Mouse (Mus musculus): Measurements from ENCODE around the gene Ank3. TPM values are rescaled to one million over a fixed set of nuclear protein-coding genes. Genes with fewer than 3 reads are reported as not detected.

Ank3 gene
- polyA plus RNA-seq, 1 experiment from 2014 or later = 68.1 TPM

GRCm38 (mm10) chr10:69581525-69581924 lies 183.0 kb downstream of the Ank3 start:
- H3K4me3 ChIP-seq (replicated peaks) = no peak overlapping the region
- WGBS = 84% methylated on average over 2 of the region's 2 CpGs
- H3K4me1 ChIP-seq = peaks cover 30% of the 10 kb centered on the region
- no peak overlapping the region for H3K27ac ChIP-seq
- H3K9ac ChIP-seq = no peak overlapping the region
- no peaks in the 10 kb centered on the region for H3K27me3 ChIP-seq
- no peaks in the 10 kb centered on the region for H3K9me3 ChIP-seq
- no peak for ATAC-seq (ENCODE audit: low FRiP score)
- H3K4me2 ChIP-seq = no peak overlapping the region
- no peaks in the 10 kb centered on the region for H3K36me3 ChIP-seq (replicated peaks)

GRCm38 (mm10) chr10:69583874-69584481 lies 185.4 kb downstream of the Ank3 start:
- ATAC-seq (ENCODE audit: low FRiP score) = peak; percentile 75
- Histone ChIP-seq H3K36me3 (replicated peaks) (no peaks in the 10 kb centered on the region), H3K4me3 (replicated peaks) (no peak overlapping the region), H3K9ac (no peak overlapping the region), H3K27me3 (no peaks in the 10 kb centered on the region), H3K4me1 (peaks cover 21% of the 10 kb centered on the region), H3K9me3 (no peaks in the 10 kb centered on the region), H3K27ac (peak overlapping the region; percentile 68), H3K4me2 (no peak overlapping the region)
- WGBS = 36% methylated on average over 11 of the region's 11 CpGs

GRCm38 (mm10) chr10:69584566-69584965 lies 186.0 kb downstream of the Ank3 start:
- H3K4me3 ChIP-seq (replicated peaks) = no peak overlapping the region
- no peak overlapping the region for H3K4me2 ChIP-seq
- no peak for ATAC-seq (ENCODE audit: low FRiP score)
- H3K9ac ChIP-seq = no peak overlapping the region
- H3K36me3 ChIP-seq (replicated peaks) = no peaks in the 10 kb centered on the region
- 0 out of 2 replicates have a peak overlapping the region, but pooled peaks have one; percentile 68 for H3K27ac ChIP-seq
- H3K27me3 ChIP-seq = no peaks in the 10 kb centered on the region
- WGBS = 77% methylated on average over 5 of the region's 5 CpGs
- H3K4me1 ChIP-seq = peaks cover 19% of the 10 kb centered on the region
- H3K9me3 ChIP-seq = no peaks in the 10 kb centered on the region

GRCm38 (mm10) chr10:69585271-69585670 lies 186.7 kb downstream of the Ank3 start:
- Histone ChIP-seq H3K36me3 (replicated peaks) (no peaks in the 10 kb centered on the region), H3K4me2 (no peak overlapping the region), H3K4me1 (peaks cover 16% of the 10 kb centered on the region), H3K4me3 (replicated peaks) (no peak overlapping the region), H3K27ac (no peak overlapping the region), H3K9me3 (no peaks in the 10 kb centered on the region), H3K27me3 (no peaks in the 10 kb centered on the region), H3K9ac (no peak overlapping the region)
- ATAC-seq (ENCODE audit: low FRiP score) = no peak
- 94% methylated on average over 3 of the region's 3 CpGs for WGBS

GRCm38 (mm10) chr10:69594186-69595131 lies 195.9 kb downstream of the Ank3 start:
- peak overlapping the region; percentile 69 for H3K27ac ChIP-seq
- peaks cover 15% of the 10 kb centered on the region for H3K4me1 ChIP-seq
- H3K9me3 ChIP-seq = 0 out of 2 replicates have a peak, but pooled peaks cover 5% of the 10 kb centered on the region
- WGBS = 59% methylated on average over 15 of the region's 15 CpGs
- ATAC-seq (ENCODE audit: low FRiP score) = peak; percentile 88
- no peak overlapping the region for H3K9ac ChIP-seq
- no peaks in the 10 kb centered on the region for H3K27me3 ChIP-seq
- H3K4me2 ChIP-seq = peak overlapping the region; percentile 36
- no peak overlapping the region for H3K4me3 ChIP-seq (replicated peaks)
- no peaks in the 10 kb centered on the region for H3K36me3 ChIP-seq (replicated peaks)

- no peak overlapping the region for H3K27ac ChIP-seq
- no peak overlapping the region for H3K4me2 ChIP-seq
- H3K4me1 ChIP-seq = peaks cover 15% of the 10 kb centered on the region
- no peak overlapping the region for H3K9ac ChIP-seq
- 0 out of 2 replicates have a peak, but pooled peaks cover 5% of the 10 kb centered on the region for H3K9me3 ChIP-seq
- no peaks in the 10 kb centered on the region for H3K27me3 ChIP-seq
- WGBS = 89% methylated on average over 5 of the region's 5 CpGs
- H3K4me3 ChIP-seq (replicated peaks) = no peak overlapping the region
- ATAC-seq (ENCODE audit: low FRiP score) = no peak
- H3K36me3 ChIP-seq (replicated peaks) = no peaks in the 10 kb centered on the region
Measured at GRCm38 (mm10) chr10:69595487-69595886, 196.9 kb downstream of the Ank3 start.

GRCm38 (mm10) chr10:69601471-69601870 lies 202.9 kb downstream of the Ank3 start:
- WGBS = 87% methylated on average over 3 of the region's 3 CpGs
- no peak for ATAC-seq (ENCODE audit: low FRiP score)
- peaks cover 17% of the 10 kb centered on the region for H3K4me1 ChIP-seq
- H3K9me3 ChIP-seq = 0 out of 2 replicates have a peak, but pooled peaks cover 5% of the 10 kb centered on the region
- no peak overlapping the region for H3K4me2 ChIP-seq
- no peaks in the 10 kb centered on the region for H3K27me3 ChIP-seq
- H3K9ac ChIP-seq = no peak overlapping the region
- no peak overlapping the region for H3K27ac ChIP-seq
- H3K36me3 ChIP-seq (replicated peaks) = no peaks in the 10 kb centered on the region
- no peak overlapping the region for H3K4me3 ChIP-seq (replicated peaks)

- no peak overlapping the region for H3K9ac ChIP-seq
- H3K9me3 ChIP-seq = 0 out of 2 replicates have a peak, but pooled peaks cover under 1% of the 10 kb centered on the region
- no peak overlapping the region for H3K27ac ChIP-seq
- no peak overlapping the region for H3K4me3 ChIP-seq (replicated peaks)
- no peaks in the 10 kb centered on the region for H3K27me3 ChIP-seq
- no peak overlapping the region for H3K4me2 ChIP-seq
- no peaks in the 10 kb centered on the region for H3K36me3 ChIP-seq (replicated peaks)
- H3K4me1 ChIP-seq = peaks cover 17% of the 10 kb centered on the region
- 86% methylated on average over 1 of the region's 1 CpGs for WGBS
- no peak for ATAC-seq (ENCODE audit: low FRiP score)
Measured at GRCm38 (mm10) chr10:69602711-69603110, 204.1 kb downstream of the Ank3 start.

GRCm38 (mm10) chr10:69604609-69605008 lies 206.0 kb downstream of the Ank3 start:
- no peaks in the 10 kb centered on the region for H3K36me3 ChIP-seq (replicated peaks)
- 85% methylated on average over 6 of the region's 6 CpGs for WGBS
- no peak for ATAC-seq (ENCODE audit: low FRiP score)
- no peak overlapping the region for H3K4me3 ChIP-seq (replicated peaks)
- H3K27me3 ChIP-seq = no peaks in the 10 kb centered on the region
- H3K4me2 ChIP-seq = no peak overlapping the region
- peaks cover 17% of the 10 kb centered on the region for H3K4me1 ChIP-seq
- H3K9me3 ChIP-seq = no peaks in the 10 kb centered on the region
- no peak overlapping the region for H3K27ac ChIP-seq
- no peak overlapping the region for H3K9ac ChIP-seq

- Histone ChIP-seq H3K4me2 (no peak overlapping the region), H3K4me1 (peaks cover 17% of the 10 kb centered on the region), H3K9me3 (no peaks in the 10 kb centered on the region), H3K36me3 (replicated peaks) (no peaks in the 10 kb centered on the region), H3K27me3 (no peaks in the 10 kb centered on the region), H3K4me3 (replicated peaks) (no peak overlapping the region), H3K9ac (no peak overlapping the region), H3K27ac (0 out of 2 replicates have a peak overlapping the region, but pooled peaks have one; percentile 26)
- WGBS = 59% methylated on average over 12 of the region's 12 CpGs
- no peak for ATAC-seq (ENCODE audit: low FRiP score)
Measured at GRCm38 (mm10) chr10:69605211-69605610, 206.6 kb downstream of the Ank3 start.

- H3K27me3 ChIP-seq = no peaks in the 10 kb centered on the region
- H3K4me1 ChIP-seq = peaks cover 17% of the 10 kb centered on the region
- H3K9ac ChIP-seq = no peak overlapping the region
- no peaks in the 10 kb centered on the region for H3K9me3 ChIP-seq
- H3K4me2 ChIP-seq = no peak overlapping the region
- H3K4me3 ChIP-seq (replicated peaks) = no peak overlapping the region
- 78% methylated on average over 14 of the region's 14 CpGs for WGBS
- no peaks in the 10 kb centered on the region for H3K36me3 ChIP-seq (replicated peaks)
- H3K27ac ChIP-seq = no peak overlapping the region
- ATAC-seq (ENCODE audit: low FRiP score) = no peak
Measured at GRCm38 (mm10) chr10:69607611-69608119, 209.1 kb downstream of the Ank3 start.

- H3K36me3 ChIP-seq (replicated peaks) = no peaks in the 10 kb centered on the region
Measured at GRCm38 (mm10) chr10:69611314-69611713, 212.7 kb downstream of the Ank3 start.

More at GRCm38 (mm10) chr10:69611314-69611713, 212.7 kb downstream of the Ank3 start:
- Histone ChIP-seq H3K27ac (no peak overlapping the region), H3K9ac (no peak overlapping the region), H3K4me3 (replicated peaks) (no peak overlapping the region), H3K4me1 (no peaks in the 10 kb centered on the region), H3K27me3 (no peaks in the 10 kb centered on the region), H3K9me3 (no peaks in the 10 kb centered on the region), H3K4me2 (no peak overlapping the region)
- 89% methylated on average over 3 of the region's 3 CpGs for WGBS
- no peak for ATAC-seq (ENCODE audit: low FRiP score)
